Mouse (Mus musculus) myocyte (in vitro differentiated cells): ENCODE measurements around the gene Gng10.

Experiments used
- E2F4 ChIP-seq: IDR thresholded peaks from one replicate; pipeline ENCODE4 v1.6.1; 2011; ENCODE audit warnings: mild to moderate bottlenecking, control low read depth, moderate library complexity; ENCODE audit not compliant: insufficient read depth
- POLR2A ChIP-seq: IDR thresholded peaks from one replicate; pipeline ENCODE4 v1.6.1; 2011; ENCODE audit warnings: low read depth, mild to moderate bottlenecking, control low read depth, moderate library complexity; ENCODE audit not compliant: insufficient read length
- POLR2AphosphoS2 ChIP-seq: IDR thresholded peaks from one replicate; pipeline ENCODE4 v1.6.1; 2011; ENCODE audit warnings: low read depth, control low read depth; ENCODE audit not compliant: insufficient read length

GRCm38 (mm10) chr4:59069276-59069675 is 34.4 kb downstream of the Gng10 start:
- TF ChIP-seq E2F4 (no peak), POLR2AphosphoS2 (no peak), POLR2A (no peak)
